Mouse (Mus musculus) midbrain, embryonic 15.5 days (tissue): ENCODE measurements around the gene Gm28230. TPM values are rescaled to one million over a fixed set of nuclear protein-coding genes. Genes with fewer than 3 reads are reported as not detected.
A peak's percentile ranks its signal among the peaks of the same experiment; 100 is the strongest.

Source experiments
- ATAC-seq: fragments of 200-750 bp; cut with Nextera tagmentation; replicated peaks from 2 replicates; pipeline ENCODE4 v1.8.0; 2017; ENCODE audit warnings: moderate TSS enrichment
- H3K27ac ChIP-seq: fragments of 300-500 bp; sonication (generic); 2 replicates; pipeline ENCODE4 v1.5.1; 2015; ENCODE audit warnings: mild to moderate bottlenecking, inconsistent platforms
- H3K27me3 ChIP-seq: fragments of 300-500 bp; sonication (generic); replicated peaks from 2 replicates; pipeline ENCODE4 v1.6.1; 2015; ENCODE audit warnings: inconsistent platforms
- H3K36me3 ChIP-seq: fragments of 300-500 bp; sonication (generic); replicated peaks from 2 replicates; pipeline ENCODE4 v1.6.1; 2015; ENCODE audit warnings: inconsistent platforms
- H3K4me1 ChIP-seq: fragments of 300-500 bp; sonication (generic); 2 replicates; pipeline ENCODE4 v1.6.1; 2015; ENCODE audit warnings: inconsistent platforms
- H3K4me2 ChIP-seq: fragments of 300-500 bp; sonication (generic); 2 replicates; pipeline ENCODE4 v1.6.1; 2015; ENCODE audit warnings: inconsistent platforms, mild to moderate bottlenecking, moderate library complexity
- H3K4me3 ChIP-seq: fragments of 300-500 bp; sonication (generic); 2 replicates; pipeline ENCODE4 v1.5.1; 2015; ENCODE audit warnings: mild to moderate bottlenecking, inconsistent platforms
- H3K9ac ChIP-seq: fragments of 300-500 bp; sonication (generic); 2 replicates; pipeline ENCODE4 v1.6.1; 2015; ENCODE audit warnings: mild to moderate bottlenecking, inconsistent platforms
- H3K9me3 ChIP-seq: fragments of 300-500 bp; sonication (generic); 2 replicates; pipeline ENCODE4 v1.6.1; 2016; ENCODE audit warnings: inconsistent platforms
- whole genome bisulfite sequencing: fragments of 180-500 bp; shearing (Covaris S2); methylation state at CpG from one replicate; pipeline ENCODE4 v1.1.7; 2015; ENCODE audit warnings: mixed read lengths; 5-methylcytosine and 5-hydroxymethylcytosine counted together
- polyA plus RNA-seq: library from polyadenylated mRNA; unstranded; fragments of >200 nt; fragmentation: Nextera tagmentation; extraction: Ambion mirVana; gene quantifications from 2 replicates; pipeline ENCODE4 v1.2.1, GENCODE M21; 2015

Gm28230 gene
- polyA plus RNA-seq, 1 experiment from 2014 or later = not detected

GRCm38 (mm10) chr2:74693432-74693827, 33.1 kb upstream of the Gm28230 start:
- Histone ChIP-seq H3K4me2 (no peak overlapping the region), H3K9ac (no peak overlapping the region), H3K4me1 (peaks cover 8% of the 10 kb centered on the region; the same call in 1 of the 2 replicates), H3K9me3 (no peaks in the 10 kb centered on the region), H3K27ac (no peak overlapping the region), H3K27me3 (peaks cover 90% of the 10 kb centered on the region), H3K4me3 (no peak overlapping the region), H3K36me3 (no peaks in the 10 kb centered on the region)
- ATAC-seq = no peak
- WGBS = 7% methylated on average over 4 of the region's 4 CpGs

DNA sequence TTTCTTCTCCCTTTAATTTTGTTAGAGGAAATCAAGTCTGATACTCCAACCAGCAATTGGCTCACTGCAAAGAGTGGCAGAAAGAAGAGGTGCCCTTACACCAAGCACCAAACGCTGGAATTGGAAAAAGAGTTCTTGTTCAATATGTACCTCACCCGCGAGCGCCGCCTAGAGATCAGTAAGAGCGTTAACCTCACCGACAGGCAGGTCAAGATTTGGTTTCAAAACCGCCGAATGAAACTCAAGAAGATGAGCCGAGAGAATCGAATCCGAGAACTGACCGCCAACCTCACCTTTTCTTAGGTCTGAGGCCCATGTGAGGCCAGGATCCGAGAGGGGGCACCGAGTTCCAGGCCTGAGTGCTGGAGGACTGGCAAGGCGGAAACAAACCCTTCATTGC, 32.5 kb upstream of the Gm28230 start:
- WGBS = 2% methylated on average over 16 of the region's 16 CpGs
- H3K27me3 ChIP-seq = peaks cover 90% of the 10 kb centered on the region

DNA sequence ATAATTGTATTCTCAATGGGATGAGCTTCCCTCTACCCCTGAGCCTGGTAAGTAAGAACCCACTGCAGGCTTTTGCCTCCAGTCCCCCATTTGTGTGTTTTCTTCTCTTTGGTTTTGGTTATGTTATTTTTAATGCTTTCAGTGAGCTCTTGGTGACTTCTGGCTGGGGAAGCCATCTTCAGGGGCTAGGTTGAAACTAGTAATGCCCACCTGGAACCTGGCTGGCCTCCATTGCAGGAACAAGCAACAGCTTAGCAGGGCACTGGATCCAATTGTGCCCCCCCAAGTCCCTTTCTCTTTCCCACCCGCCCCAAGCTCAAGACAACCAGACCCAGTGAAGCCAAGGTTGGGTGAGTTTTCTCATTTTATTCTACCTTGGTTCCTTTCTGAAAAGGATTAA, 31.1 kb upstream of the Gm28230 start:
- Histone ChIP-seq H3K4me2 (no peak overlapping the region), H3K9ac (no peak overlapping the region), H3K36me3 (no peaks in the 10 kb centered on the region), H3K27me3 (peaks cover 94% of the 10 kb centered on the region), H3K4me1 (peaks cover 8% of the 10 kb centered on the region; the same call in 1 of the 2 replicates), H3K9me3 (no peaks in the 10 kb centered on the region), H3K27ac (no peak overlapping the region), H3K4me3 (no peak overlapping the region)
- 9% methylated on average over 1 of the region's 1 CpGs for WGBS
- no peak for ATAC-seq

More for the DNA sequence above, 32.5 kb upstream of the Gm28230 start:
- Histone ChIP-seq H3K4me3 (no peak overlapping the region), H3K9me3 (no peaks in the 10 kb centered on the region), H3K36me3 (no peaks in the 10 kb centered on the region), H3K4me1 (peaks cover 8% of the 10 kb centered on the region; the same call in 1 of the 2 replicates), H3K9ac (no peak overlapping the region), H3K4me2 (no peak overlapping the region), H3K27ac (no peak overlapping the region)
- no peak for ATAC-seq

DNA sequence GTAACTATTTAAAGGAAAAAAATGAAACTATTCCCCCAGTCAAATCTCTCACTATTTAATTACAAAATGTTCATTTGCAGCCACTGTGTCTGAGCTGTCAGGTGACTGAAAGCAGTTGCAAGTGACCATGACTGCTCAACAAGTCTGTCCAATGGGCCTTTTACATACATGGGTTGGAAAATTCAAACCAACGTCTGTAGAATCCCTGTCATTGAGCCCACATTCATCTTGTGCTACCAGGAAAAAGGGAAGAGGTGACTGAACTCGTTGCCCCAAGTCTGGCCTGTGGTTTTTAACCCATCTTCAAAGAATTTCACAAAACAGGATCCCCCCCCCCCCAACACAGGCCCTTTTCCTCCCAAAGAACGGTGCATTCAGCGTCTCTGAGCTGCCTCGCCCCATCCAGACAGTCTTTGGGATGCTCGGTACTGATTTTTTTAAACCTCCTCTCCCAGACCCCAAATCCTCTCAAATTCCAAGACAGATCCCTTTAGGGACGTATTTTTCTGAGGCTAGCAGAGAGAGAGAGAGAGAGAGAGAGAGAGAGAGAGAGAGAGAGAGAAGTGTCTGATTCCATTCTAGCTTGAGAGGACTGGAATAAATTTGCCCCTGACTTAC, 30.6 kb upstream of the Gm28230 start:
- ATAC-seq = no peak
- 2% methylated on average over 7 of the region's 7 CpGs for WGBS
- Histone ChIP-seq H3K36me3 (no peaks in the 10 kb centered on the region), H3K27ac (no peak overlapping the region), H3K9ac (no peak overlapping the region), H3K4me3 (no peak overlapping the region), H3K4me2 (no peak overlapping the region), H3K9me3 (no peaks in the 10 kb centered on the region), H3K27me3 (peaks cover 97% of the 10 kb centered on the region), H3K4me1 (peaks cover 8% of the 10 kb centered on the region; the same call in 1 of the 2 replicates)

DNA sequence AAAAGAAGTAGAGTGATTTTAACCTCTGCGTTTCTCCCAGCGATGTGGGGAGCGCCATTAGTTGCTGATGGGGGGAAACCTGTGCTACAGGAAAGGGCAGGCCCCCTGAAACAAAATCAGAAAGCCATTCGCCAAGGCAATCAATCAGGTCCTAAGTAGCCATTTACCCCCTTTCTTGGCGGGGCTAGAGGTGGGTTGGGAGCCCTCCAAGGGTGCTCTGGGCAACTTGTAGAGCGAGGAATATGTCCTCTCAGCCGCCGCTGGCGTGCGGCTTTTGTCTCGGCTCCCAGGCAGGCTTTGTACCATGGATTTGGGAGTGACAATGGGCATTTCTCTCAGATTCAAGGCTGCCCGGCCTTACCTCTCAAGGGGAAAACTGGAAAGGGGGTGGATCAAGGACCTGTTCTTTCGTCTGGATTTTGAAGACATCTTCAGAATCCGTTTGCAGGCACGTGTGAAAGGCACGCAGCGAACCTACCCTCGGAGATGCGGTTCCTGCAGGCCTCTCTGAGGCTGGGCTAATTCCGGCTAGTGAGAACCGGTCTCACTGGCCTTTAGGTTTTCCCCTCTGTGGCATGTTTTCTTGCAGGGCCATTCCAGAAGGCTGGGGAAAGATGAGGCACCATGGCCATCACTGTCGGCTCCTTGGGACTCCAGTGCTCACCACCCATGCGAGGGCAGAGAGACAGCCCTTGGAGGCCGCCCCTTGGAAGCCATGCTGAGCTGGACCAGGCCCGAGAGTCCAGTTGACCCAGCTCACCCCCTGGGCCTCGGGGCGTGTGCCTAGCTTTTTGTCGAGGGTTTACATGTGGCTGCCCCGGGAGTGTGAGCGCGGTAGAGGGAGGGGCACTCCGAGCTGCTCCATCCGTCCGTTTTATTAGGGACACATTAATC, 29.8 kb upstream of the Gm28230 start:
- no peaks in the 10 kb centered on the region for H3K36me3 ChIP-seq
- H3K4me1 ChIP-seq = peaks cover 8% of the 10 kb centered on the region; the same call in 1 of the 2 replicates
- ATAC-seq = no peak
- no peak overlapping the region for H3K4me2 ChIP-seq
- under 1% methylated on average over 34 of the region's 34 CpGs for WGBS
- no peak overlapping the region for H3K27ac ChIP-seq
- no peaks in the 10 kb centered on the region for H3K9me3 ChIP-seq
- peaks cover 97% of the 10 kb centered on the region for H3K27me3 ChIP-seq
- no peak overlapping the region for H3K4me3 ChIP-seq
- H3K9ac ChIP-seq = no peak overlapping the region

DNA sequence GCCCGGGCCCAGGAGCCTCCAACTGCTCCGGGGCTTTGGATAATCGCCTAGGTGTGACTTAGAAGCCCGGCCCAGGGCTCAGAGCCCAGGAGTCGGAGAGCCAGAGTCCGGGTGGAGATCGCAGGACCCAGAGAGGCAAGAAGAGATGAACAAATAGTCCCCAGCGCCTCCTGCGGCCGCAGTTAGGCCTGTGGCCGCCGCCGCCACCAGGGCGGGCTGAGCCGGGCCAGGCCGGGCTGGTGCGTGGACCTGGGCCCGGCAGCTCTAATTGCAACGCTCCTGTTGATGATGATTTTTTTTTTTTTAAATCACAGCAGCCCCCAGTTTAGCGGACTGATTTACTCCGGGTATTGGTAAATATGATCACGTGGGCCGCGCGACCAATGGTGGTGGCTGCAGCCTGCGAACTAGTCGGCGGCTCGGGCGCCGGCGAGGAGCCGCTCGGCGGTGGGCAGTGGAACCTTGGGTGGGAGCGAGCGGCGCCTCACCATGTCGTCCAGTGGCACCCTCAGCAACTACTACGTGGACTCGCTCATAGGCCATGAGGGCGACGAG, 28.9 kb upstream of the Gm28230 start, which contains the start of gene Hoxd9:
Gene Hoxd9 (plus strand): TSS at position 161 of the 555 bp plus-strand sequence.
- no peak within 1 kb of the TSS for H3K27ac ChIP-seq
- under 1% methylated on average over 43 of the region's 43 CpGs for WGBS
- H3K27me3 ChIP-seq = peaks cover 93% of the 10 kb centered on the region
- ATAC-seq = peak; percentile 39; the same call in 1 of the 2 replicates
- H3K36me3 ChIP-seq = no peaks in the 10 kb centered on the region
- H3K4me1 ChIP-seq = peaks cover 8% of the 10 kb centered on the region; the same call in 1 of the 2 replicates
- H3K4me3 ChIP-seq = peak within 1 kb of the TSS; percentile 23
- H3K4me2 ChIP-seq = peak within 1 kb of the TSS; percentile 40
- no peaks in the 10 kb centered on the region for H3K9me3 ChIP-seq
- no peak within 1 kb of the TSS for H3K9ac ChIP-seq

- no peak overlapping the region for H3K27ac ChIP-seq
- H3K9me3 ChIP-seq = no peaks in the 10 kb centered on the region
- no peak overlapping the region for H3K9ac ChIP-seq
- H3K4me3 ChIP-seq = peak overlapping the region; percentile 23
- WGBS = under 1% methylated on average over 82 of the region's 86 CpGs
- H3K4me1 ChIP-seq = peaks cover 8% of the 10 kb centered on the region; the same call in 1 of the 2 replicates
- H3K36me3 ChIP-seq = no peaks in the 10 kb centered on the region
- peak overlapping the region; percentile 40 for H3K4me2 ChIP-seq
- peaks cover 90% of the 10 kb centered on the region for H3K27me3 ChIP-seq
- no peak for ATAC-seq
Observed at GRCm38 (mm10) chr2:74698201-74699052, 28.1 kb upstream of the Gm28230 start.

- under 1% methylated on average over 17 of the region's 17 CpGs for WGBS
- Histone ChIP-seq H3K9ac (no peak overlapping the region), H3K4me3 (no peak overlapping the region), H3K27me3 (peaks cover 90% of the 10 kb centered on the region), H3K4me1 (peaks cover 8% of the 10 kb centered on the region; the same call in 1 of the 2 replicates), H3K27ac (no peak overlapping the region), H3K36me3 (no peaks in the 10 kb centered on the region), H3K9me3 (no peaks in the 10 kb centered on the region), H3K4me2 (no peak overlapping the region)
- no peak for ATAC-seq
Observed at GRCm38 (mm10) chr2:74699053-74699430, 27.5 kb upstream of the Gm28230 start.

DNA sequence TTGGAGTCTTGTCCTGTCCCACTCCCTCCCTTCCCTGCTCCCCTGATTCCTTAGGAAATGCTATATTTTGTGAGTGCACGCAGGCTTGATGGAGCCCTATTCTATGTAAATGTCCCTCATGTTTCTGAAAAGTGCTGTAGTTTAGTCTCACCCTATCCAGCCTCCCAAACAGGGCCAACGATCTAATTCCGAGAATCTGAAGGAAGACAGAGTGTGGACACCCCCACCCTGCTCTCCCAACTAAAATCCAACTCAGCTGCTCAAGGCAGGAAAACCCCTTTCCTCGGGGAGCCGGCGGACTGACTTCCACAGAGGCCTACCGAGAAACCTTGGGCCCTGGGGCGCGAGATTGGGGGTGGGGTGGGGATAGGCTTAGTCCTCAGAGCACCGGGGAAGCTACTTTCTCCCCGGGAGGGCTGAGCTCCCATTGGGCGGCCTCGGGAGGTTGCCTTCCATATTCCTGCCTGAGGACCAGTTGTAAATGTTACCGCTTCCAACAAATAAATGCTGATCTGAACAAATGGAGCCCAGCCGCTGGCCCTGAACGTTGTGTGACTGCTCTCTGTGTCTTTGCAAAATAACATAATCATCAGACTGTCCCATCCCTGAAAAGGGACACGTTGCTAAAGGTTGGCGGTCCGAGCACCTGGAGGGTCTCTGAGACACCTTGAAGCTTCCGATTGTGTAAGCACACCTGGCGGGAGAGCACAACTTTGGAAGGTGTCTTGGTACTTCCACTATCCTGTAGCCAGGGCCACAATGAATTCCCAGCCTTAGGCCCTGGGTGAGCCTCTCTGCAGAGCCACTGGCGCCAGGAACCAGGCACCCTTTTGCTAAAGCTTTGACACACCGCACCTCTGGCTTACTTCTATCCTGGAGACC, 26.6 kb upstream of the Gm28230 start:
- Histone ChIP-seq H3K4me1 (peaks cover 9% of the 10 kb centered on the region), H3K27ac (no peak overlapping the region), H3K9ac (no peak overlapping the region), H3K4me2 (no peak overlapping the region), H3K27me3 (peaks cover 90% of the 10 kb centered on the region), H3K9me3 (no peaks in the 10 kb centered on the region), H3K36me3 (no peaks in the 10 kb centered on the region), H3K4me3 (no peak overlapping the region)
- WGBS = 1% methylated on average over 23 of the region's 23 CpGs
- no peak for ATAC-seq

DNA sequence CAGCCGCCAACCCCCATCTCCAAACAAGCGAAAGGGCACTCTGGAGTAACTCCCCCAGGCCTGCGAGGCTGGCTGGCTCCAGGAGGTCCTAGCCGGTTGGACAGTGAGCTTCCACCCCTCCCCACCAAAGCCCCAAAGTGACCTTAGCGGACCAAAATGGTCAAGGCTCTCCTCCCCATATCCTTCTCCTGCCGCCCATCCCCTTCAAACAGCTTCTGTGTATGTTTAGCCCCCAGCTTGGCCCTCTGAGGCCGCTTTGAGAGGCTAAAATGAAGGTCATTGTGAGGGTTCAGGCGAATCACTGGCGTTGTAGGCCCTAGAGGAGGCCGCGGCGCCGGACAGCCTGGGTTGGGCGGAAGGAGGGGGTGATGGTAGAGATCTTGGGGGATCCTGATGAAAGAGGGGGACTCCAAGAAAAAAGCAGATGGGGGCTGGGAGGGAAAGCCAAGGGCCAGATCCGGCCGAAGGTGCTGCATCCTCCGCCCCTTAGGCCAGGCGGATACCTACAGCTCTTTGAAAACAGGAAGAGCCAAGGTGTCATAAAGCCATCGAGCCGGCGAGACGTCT, 25.9 kb upstream of the Gm28230 start:
- Histone ChIP-seq H3K4me2 (no peak overlapping the region), H3K36me3 (no peaks in the 10 kb centered on the region), H3K9me3 (no peaks in the 10 kb centered on the region), H3K9ac (no peak overlapping the region), H3K27ac (no peak overlapping the region), H3K4me1 (peaks cover 16% of the 10 kb centered on the region), H3K27me3 (peaks cover 89% of the 10 kb centered on the region), H3K4me3 (no peak overlapping the region)
- WGBS = 1% methylated on average over 22 of the region's 22 CpGs
- ATAC-seq = no peak
